Mouse (Mus musculus) gastrocnemius, adult 8-10 months (tissue): Measurements from ENCODE around the gene Tango2. TPM values are rescaled to one million over a fixed set of nuclear protein-coding genes. Genes with fewer than 3 reads are reported as not detected.

ENCODE experiments used
- DNase-seq, 2 experiments: peaks; one replicate each; pipeline ENCODE4 v3.0.0; 2022; ENCODE audit warnings: low spot score in 2 of 2
- microRNA-seq: library from miRNA; unstranded; fragments of <30 nt; microRNA quantifications from one replicate; pipeline ENCODE4 v1.2.0, GENCODE M21; 2022
- total RNA-seq, 4 experiments: library from RNA; stranded (reverse); gene quantifications; 2 replicates each; pipeline ENCODE4 v1.2.4; 2022

Gene Tango2
- total RNA-seq, 4 experiments from 2014 or later: 29.9 to 53.4 (median 43.1) TPM

DNA sequence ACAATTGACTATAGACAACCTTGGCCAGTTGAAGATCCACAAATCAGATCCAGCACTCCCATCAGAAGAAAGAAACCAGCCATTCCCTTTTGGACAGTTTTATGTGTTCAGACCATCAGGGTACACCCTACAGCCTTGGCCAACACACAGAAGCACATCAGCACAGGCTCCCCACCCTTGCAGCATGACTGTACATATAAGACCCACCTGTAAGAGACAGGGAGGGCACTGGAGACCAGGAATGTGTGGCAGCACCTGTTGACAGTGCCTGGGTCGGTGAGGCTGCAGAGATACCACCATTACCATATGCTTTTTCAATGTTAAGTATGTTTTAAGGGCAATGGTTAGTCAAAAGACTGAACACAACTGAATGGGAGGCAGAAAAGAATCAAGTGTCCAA lies 94.0 kb downstream of the Tango2 start:
- no peak for DNase-seq

DNA sequence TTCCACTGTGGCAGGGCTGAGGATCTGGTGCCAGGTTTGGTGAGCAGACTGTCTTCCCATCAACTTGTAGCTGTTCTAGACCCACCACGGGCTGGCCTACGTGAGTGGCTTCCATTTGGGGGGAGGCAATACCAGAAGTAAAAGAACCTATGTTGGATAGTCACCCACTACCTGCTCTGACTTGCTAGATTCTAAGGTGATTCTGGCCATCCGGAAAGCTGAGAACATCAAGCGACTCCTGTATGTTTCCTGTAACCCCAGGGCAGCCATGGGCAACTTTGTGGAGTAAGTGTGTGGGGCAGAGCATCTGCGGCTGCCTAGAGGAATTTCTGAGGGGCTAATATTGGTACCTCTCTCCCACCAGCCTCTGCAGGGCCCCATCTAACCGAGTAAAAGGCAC lies 95.2 kb downstream of the Tango2 start:
- no peak for DNase-seq

DNA sequence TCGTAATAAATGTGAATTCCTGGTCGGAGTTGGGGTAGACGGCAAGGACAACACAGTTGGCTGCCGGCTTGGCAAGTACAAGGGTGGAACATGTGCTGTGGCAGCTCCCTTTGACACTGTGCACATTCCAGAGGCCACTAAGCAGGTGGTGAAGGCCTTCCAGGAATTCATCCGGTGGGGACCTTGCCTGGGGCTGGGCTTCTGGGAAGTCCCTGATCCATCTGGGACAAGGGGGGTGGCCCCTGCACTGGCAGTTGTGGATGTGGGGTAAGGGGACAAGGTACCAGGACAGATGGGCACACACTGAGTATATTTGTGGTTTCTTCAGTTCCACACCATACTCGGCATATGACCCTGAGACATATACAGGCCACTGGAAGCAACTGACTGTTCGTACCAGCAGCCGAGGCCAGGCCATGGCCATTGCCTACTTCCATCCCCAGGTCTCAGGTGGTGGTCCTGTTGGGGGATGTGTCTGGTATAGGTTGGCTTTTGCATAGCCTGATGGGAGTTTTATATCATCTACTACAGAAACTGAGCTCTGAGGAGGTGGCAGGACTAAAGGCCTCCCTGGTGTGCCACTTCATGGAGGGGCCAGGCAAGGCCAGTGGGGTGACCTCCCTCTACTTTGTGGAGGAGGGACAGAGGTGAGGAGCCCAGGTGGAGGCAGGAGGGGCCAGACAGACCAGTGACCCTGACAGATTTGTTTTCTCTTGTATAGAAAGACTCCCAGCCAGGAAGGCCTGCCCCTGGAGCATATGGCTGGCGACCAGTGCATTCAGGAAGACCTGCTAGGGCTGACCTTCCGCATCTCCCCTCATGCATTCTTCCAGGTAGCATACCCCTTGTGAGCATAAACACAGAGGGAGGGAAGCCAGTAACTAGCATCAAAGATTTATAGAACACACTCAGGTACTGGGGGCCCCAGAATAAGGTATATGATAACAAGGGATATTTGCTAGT lies 96.8 kb downstream of the Tango2 start:
- DNase-seq: no peak

Small RNAs within 50 kb of the gene (microRNA-seq; reads per million reads assigned to microRNA genes)
- gene Gm24572 (not detected), gene Gm26219 (not detected), gene Mir1306 (190 reads per million, percentile 60 among the genes with 10 or more reads in this experiment), gene Mir185 (1,439 reads per million, percentile 82 among the genes with 10 or more reads in this experiment)

Other genes starting within 250 kb of the Tango2 start
- under 1 TPM in 1 of 4 experiments, not detected in 3; 0.15 TPM for gene Rtn4r, start 220.5 kb downstream of the Tango2 start, total RNA-seq
- gene Ccdc188, start 130.2 kb downstream of the Tango2 start, total RNA-seq: not detected
- 10 to 100 TPM; 22.8 to 29.6 (median 26.2) TPM for gene Zdhhc8, start 113.0 kb downstream of the Tango2 start, total RNA-seq
- 10 to 100 TPM in 2 of 4 experiments, 1 to 10 TPM in 2; 7.9 to 11.4 (median 9.3) TPM for gene Trmt2a, start 99.4 kb downstream of the Tango2 start, total RNA-seq
- 10 to 100 TPM; 15.8 to 20.5 (median 19.1) TPM for gene Ranbp1, start 99.4 kb downstream of the Tango2 start, total RNA-seq
- not detected for gene Gm49776, start 89.8 kb downstream of the Tango2 start, total RNA-seq
- gene Dgcr8, start 58.9 kb downstream of the Tango2 start, total RNA-seq: 10 to 100 TPM; 10.7 to 14.7 (median 12.5) TPM
- 10 to 100 TPM in 2 of 4 experiments, 1 to 10 TPM in 2; 7.8 to 12.7 (median 9.9) TPM for gene Arvcf, start 79 bp upstream of the Tango2 start, total RNA-seq
- 10 to 100 TPM; 17.2 to 23.5 (median 21.3) TPM for gene Txnrd2, start 78.3 kb upstream of the Tango2 start, total RNA-seq
- 10 to 100 TPM; 36.7 to 39.9 (median 38.5) TPM for gene Comt, start 78.7 kb upstream of the Tango2 start, total RNA-seq
- gene Gnb1l, start 150.6 kb upstream of the Tango2 start, total RNA-seq: 1 to 10 TPM; 3.1 to 6.1 (median 3.7) TPM
- gene Rtl10, start 150.8 kb upstream of the Tango2 start, total RNA-seq: 1 to 10 TPM; 2.9 to 4.6 (median 3.7) TPM
- 1 to 10 TPM; 3.0 to 5.8 (median 3.9) TPM for gene Tbx1, start 242.6 kb upstream of the Tango2 start, total RNA-seq